Mouse (Mus musculus): ENCODE measurements around the gene Ndufa13. TPM values are rescaled to one million over a fixed set of nuclear protein-coding genes. Genes with fewer than 3 reads are reported as not detected.

The Ndufa13 gene
- polyA plus RNA-seq, 1 experiment from 2014 or later, result 310 TPM

- no peak for ATAC-seq (replicated peaks; ENCODE audit: low FRiP score, low read depth)
- no peak for TF ChIP-seq CTCF (IDR thresholded peaks at IDR 0.05; ENCODE audit: low read depth)
- H3K27ac ChIP-seq, result no peak overlapping the region
- H3K9ac ChIP-seq (ENCODE audit: low read depth, low read length), result no peak overlapping the region
- H3K4me1 ChIP-seq (replicated peaks; ENCODE audit: insufficient read depth, low read length), result peaks cover 13% of the 10 kb centered on the region; the same call in 1 of the 2 replicates
- no peaks in the 10 kb centered on the region for H3K36me3 ChIP-seq (ENCODE audit: insufficient read depth, low read length)
- no peak overlapping the region for H3K4me2 ChIP-seq (ENCODE audit: low read length)
- 67% methylated on average over 3 of the region's 3 CpGs for WGBS
- peaks cover 37% of the 10 kb centered on the region for H3K27me3 ChIP-seq (ENCODE audit: insufficient read depth, low read length)
- no peaks in the 10 kb centered on the region for H3K9me3 ChIP-seq (replicated peaks; ENCODE audit: low read length)
- DNase-seq (ENCODE audit: low spot score), result no peak
- H3K4me3 ChIP-seq (replicated peaks; ENCODE audit: low read depth, low read length), result no peak overlapping the region
Measured at GRCm38 (mm10) chr8:69877992-69878391, 24.4 kb downstream of the Ndufa13 start.

- Histone ChIP-seq H3K27ac (no peak overlapping the region), H3K4me3 (replicated peaks; ENCODE audit: low read depth, low read length) (no peak overlapping the region), H3K9ac (ENCODE audit: low read depth, low read length) (no peak overlapping the region), H3K9me3 (replicated peaks; ENCODE audit: low read length) (no peaks in the 10 kb centered on the region), H3K27me3 (ENCODE audit: insufficient read depth, low read length) (peaks cover 31% of the 10 kb centered on the region), H3K4me2 (ENCODE audit: low read length) (no peak overlapping the region), H3K36me3 (ENCODE audit: insufficient read depth, low read length) (no peaks in the 10 kb centered on the region), H3K4me1 (replicated peaks; ENCODE audit: insufficient read depth, low read length) (peaks cover 12% of the 10 kb centered on the region; the same call in 1 of the 2 replicates)
- TF ChIP-seq CTCF (IDR thresholded peaks at IDR 0.05; ENCODE audit: low read depth), result no peak
- 94% methylated on average over 4 of the region's 4 CpGs for WGBS
- DNase-seq (ENCODE audit: low spot score) (no peak), ATAC-seq (replicated peaks; ENCODE audit: low FRiP score, low read depth) (no peak)
Measured at GRCm38 (mm10) chr8:69877396-69877795, 25.0 kb downstream of the Ndufa13 start.

GRCm38 (mm10) chr8:69876967-69877366, 25.4 kb downstream of the Ndufa13 start:
- ATAC-seq (replicated peaks; ENCODE audit: low FRiP score, low read depth), result no peak
- H3K9ac ChIP-seq (ENCODE audit: low read depth, low read length), result no peak overlapping the region
- TF ChIP-seq CTCF (IDR thresholded peaks at IDR 0.05; ENCODE audit: low read depth), result no peak
- 73% methylated on average over 10 of the region's 10 CpGs for WGBS
- DNase-seq (ENCODE audit: low spot score), result no peak
- no peaks in the 10 kb centered on the region for H3K9me3 ChIP-seq (replicated peaks; ENCODE audit: low read length)
- no peak overlapping the region for H3K27ac ChIP-seq
- no peak overlapping the region for H3K4me3 ChIP-seq (replicated peaks; ENCODE audit: low read depth, low read length)
- no peak overlapping the region for H3K4me2 ChIP-seq (ENCODE audit: low read length)
- peaks cover 28% of the 10 kb centered on the region for H3K27me3 ChIP-seq (ENCODE audit: insufficient read depth, low read length)
- no peaks in the 10 kb centered on the region for H3K36me3 ChIP-seq (ENCODE audit: insufficient read depth, low read length)
- H3K4me1 ChIP-seq (replicated peaks; ENCODE audit: insufficient read depth, low read length), result peaks cover 7% of the 10 kb centered on the region; the same call in 1 of the 2 replicates

GRCm38 (mm10) chr8:69876097-69876496, 26.3 kb downstream of the Ndufa13 start:
- H3K4me2 ChIP-seq (ENCODE audit: low read length), result no peak overlapping the region
- DNase-seq (ENCODE audit: low spot score) (no peak), ATAC-seq (replicated peaks; ENCODE audit: low FRiP score, low read depth) (no peak)

GRCm38 (mm10) chr8:69874654-69875053, 27.7 kb downstream of the Ndufa13 start:
- ATAC-seq (replicated peaks; ENCODE audit: low FRiP score, low read depth) (no peak), DNase-seq (ENCODE audit: low spot score) (no peak)
- H3K4me2 ChIP-seq (ENCODE audit: low read length), result no peak overlapping the region
- no peaks in the 10 kb centered on the region for H3K9me3 ChIP-seq (replicated peaks; ENCODE audit: low read length)
- WGBS, result 56% methylated on average over 13 of the region's 13 CpGs
- peaks cover 6% of the 10 kb centered on the region; the same call in 1 of the 2 replicates for H3K27me3 ChIP-seq (ENCODE audit: insufficient read depth, low read length)
- H3K4me3 ChIP-seq (replicated peaks; ENCODE audit: low read depth, low read length), result no peak overlapping the region
- H3K9ac ChIP-seq (ENCODE audit: low read depth, low read length), result no peak overlapping the region
- no peak overlapping the region for H3K27ac ChIP-seq
- no peak for TF ChIP-seq CTCF (IDR thresholded peaks at IDR 0.05; ENCODE audit: low read depth)
- no peaks in the 10 kb centered on the region for H3K36me3 ChIP-seq (ENCODE audit: insufficient read depth, low read length)
- H3K4me1 ChIP-seq (replicated peaks; ENCODE audit: insufficient read depth, low read length), result no peaks in the 10 kb centered on the region

More at GRCm38 (mm10) chr8:69876097-69876496, 26.3 kb downstream of the Ndufa13 start:
- no peak for TF ChIP-seq CTCF (IDR thresholded peaks at IDR 0.05; ENCODE audit: low read depth)
- Histone ChIP-seq H3K4me3 (replicated peaks; ENCODE audit: low read depth, low read length) (no peak overlapping the region), H3K9me3 (replicated peaks; ENCODE audit: low read length) (no peaks in the 10 kb centered on the region), H3K9ac (ENCODE audit: low read depth, low read length) (no peak overlapping the region), H3K27me3 (ENCODE audit: insufficient read depth, low read length) (peaks cover 19% of the 10 kb centered on the region), H3K4me1 (replicated peaks; ENCODE audit: insufficient read depth, low read length) (no peaks in the 10 kb centered on the region), H3K36me3 (ENCODE audit: insufficient read depth, low read length) (no peaks in the 10 kb centered on the region), H3K27ac (no peak overlapping the region)
- 38% methylated on average over 10 of the region's 10 CpGs for WGBS

GRCm38 (mm10) chr8:69874155-69874554, 28.2 kb downstream of the Ndufa13 start:
- H3K4me1 ChIP-seq (replicated peaks; ENCODE audit: insufficient read depth, low read length), result no peaks in the 10 kb centered on the region
- ATAC-seq (replicated peaks; ENCODE audit: low FRiP score, low read depth) (no peak), DNase-seq (ENCODE audit: low spot score) (peak; percentile 76)
- no peak overlapping the region for H3K9ac ChIP-seq (ENCODE audit: low read depth, low read length)
- no peak overlapping the region for H3K4me3 ChIP-seq (replicated peaks; ENCODE audit: low read depth, low read length)
- TF ChIP-seq CTCF (IDR thresholded peaks at IDR 0.05; ENCODE audit: low read depth), result peak; percentile 80
- no peak overlapping the region for H3K27ac ChIP-seq
- H3K9me3 ChIP-seq (replicated peaks; ENCODE audit: low read length), result no peaks in the 10 kb centered on the region
- H3K36me3 ChIP-seq (ENCODE audit: insufficient read depth, low read length), result no peaks in the 10 kb centered on the region
- no peak overlapping the region for H3K4me2 ChIP-seq (ENCODE audit: low read length)
- H3K27me3 ChIP-seq (ENCODE audit: insufficient read depth, low read length), result peaks cover 1% of the 10 kb centered on the region; the same call in 1 of the 2 replicates
- WGBS, result 11% methylated on average over 9 of the region's 9 CpGs

GRCm38 (mm10) chr8:69870907-69871306, 31.5 kb downstream of the Ndufa13 start:
- DNase-seq (ENCODE audit: low spot score) (no peak), ATAC-seq (replicated peaks; ENCODE audit: low FRiP score, low read depth) (no peak)
- WGBS, result 81% methylated on average over 6 of the region's 6 CpGs
- H3K27me3 ChIP-seq (ENCODE audit: insufficient read depth, low read length), result no peaks in the 10 kb centered on the region
- no peak overlapping the region for H3K27ac ChIP-seq
- no peak for TF ChIP-seq CTCF (IDR thresholded peaks at IDR 0.05; ENCODE audit: low read depth)
- no peaks in the 10 kb centered on the region for H3K36me3 ChIP-seq (ENCODE audit: insufficient read depth, low read length)
- H3K4me1 ChIP-seq (replicated peaks; ENCODE audit: insufficient read depth, low read length), result no peaks in the 10 kb centered on the region
- no peak overlapping the region for H3K4me3 ChIP-seq (replicated peaks; ENCODE audit: low read depth, low read length)
- no peak overlapping the region for H3K9ac ChIP-seq (ENCODE audit: low read depth, low read length)
- H3K4me2 ChIP-seq (ENCODE audit: low read length), result no peak overlapping the region
- H3K9me3 ChIP-seq (replicated peaks; ENCODE audit: low read length), result no peaks in the 10 kb centered on the region
